Comparison of ENCODE assay signal across 4 mouse cellular contexts in the genomic region with DNA sequence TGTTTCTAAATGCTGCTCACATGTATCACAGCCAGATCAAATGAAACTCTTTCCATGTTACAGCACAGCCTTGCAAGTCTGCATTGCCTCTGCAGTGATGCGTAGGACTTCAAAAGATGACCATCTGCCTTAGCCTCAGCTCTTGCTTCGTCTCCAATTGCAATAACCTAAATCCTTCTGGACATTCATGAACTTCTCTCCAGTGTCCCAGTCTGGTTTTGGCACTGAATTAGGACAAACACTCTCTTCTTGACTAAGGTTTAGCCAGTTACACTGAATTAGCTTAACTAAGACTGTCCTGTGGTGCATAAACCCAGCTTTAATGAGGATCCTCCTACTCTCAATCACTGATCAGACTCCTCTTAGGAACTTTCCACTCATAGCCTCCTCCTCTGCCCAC.
"Had no signal": no experiment of that assay in that cellular context is flagged by ENCODE, and none has a peak within 500 bp of the region (broad histone marks: within the 10 kb centered on the region; RNA-seq: fewer than 3 reads in every experiment).

No protein-coding gene starts in this region.

- DNase-seq: kidney, adult 11 months; kidney, adult 9 months; lung, adult 18-20 months; thymus, postnatal 4 days had no signal
